Mouse (Mus musculus) natural killer cell, adult 2 months (primary cell): ENCODE results near the gene Oxsr1.

Experiments
- DNase-seq, 2 experiments: peaks; one replicate each; pipeline ENCODE4 v3.0.0; 2022; ENCODE audit warnings: low spot score in 2 of 2

Gene Oxsr1

GRCm38 (mm10) chr9:119338350-119338749 is 16.1 kb upstream of the Oxsr1 start:
- DNase-seq: no peak

GRCm38 (mm10) chr9:119337842-119338241 is 15.6 kb upstream of the Oxsr1 start:
- no peak for DNase-seq

- no peak for DNase-seq
These were observed 13.3 kb upstream of the Oxsr1 start for GRCm38 (mm10) chr9:119335571-119335970.

- no peak for DNase-seq
These were observed 12.6 kb upstream of the Oxsr1 start for GRCm38 (mm10) chr9:119334834-119335233.

- DNase-seq: peak; percentile 34 to 37
These were observed 12.1 kb upstream of the Oxsr1 start for GRCm38 (mm10) chr9:119334324-119334723.

GRCm38 (mm10) chr9:119330186-119330963 is 8.1 kb upstream of the Oxsr1 start:
- no peak for DNase-seq

- no peak for DNase-seq
These were observed 6.3 kb upstream of the Oxsr1 start for GRCm38 (mm10) chr9:119328488-119328887.

GRCm38 (mm10) chr9:119324130-119324529 is 1.9 kb upstream of the Oxsr1 start:
- no peak for DNase-seq

GRCm38 (mm10) chr9:119323260-119323645 is 1.0 kb upstream of the Oxsr1 start:
- no peak for DNase-seq

- no peak for DNase-seq
These were observed 616 bp downstream of the Oxsr1 start for GRCm38 (mm10) chr9:119321392-119322229.

- no peak for DNase-seq
These were observed 1.3 kb downstream of the Oxsr1 start for GRCm38 (mm10) chr9:119320946-119321345.

- no peak for DNase-seq
These were observed 1.8 kb downstream of the Oxsr1 start for GRCm38 (mm10) chr9:119320446-119320845.

- DNase-seq: no peak
These were observed 3.3 kb downstream of the Oxsr1 start for GRCm38 (mm10) chr9:119318891-119319290.

- no peak for DNase-seq
These were observed 9.1 kb downstream of the Oxsr1 start for GRCm38 (mm10) chr9:119313096-119313495.

GRCm38 (mm10) chr9:119309067-119309466 is 13.2 kb downstream of the Oxsr1 start:
- DNase-seq: no peak

- DNase-seq: no peak
These were observed 16.4 kb downstream of the Oxsr1 start for GRCm38 (mm10) chr9:119305863-119306262.

GRCm38 (mm10) chr9:119298563-119298962 is 23.7 kb downstream of the Oxsr1 start:
- no peak for DNase-seq

GRCm38 (mm10) chr9:119297696-119298095 is 24.5 kb downstream of the Oxsr1 start:
- DNase-seq: no peak

GRCm38 (mm10) chr9:119290791-119291190 is 31.4 kb downstream of the Oxsr1 start:
- no peak for DNase-seq

- DNase-seq: no peak
These were observed 41.1 kb downstream of the Oxsr1 start for GRCm38 (mm10) chr9:119280894-119281682.

GRCm38 (mm10) chr9:119278031-119278430 is 44.2 kb downstream of the Oxsr1 start:
- no peak for DNase-seq

GRCm38 (mm10) chr9:119276321-119276720 is 45.9 kb downstream of the Oxsr1 start:
- no peak for DNase-seq
